Mouse (Mus musculus) embryo, embryonic 10 days (tissue): ENCODE results near the gene Mfap4.

Experiments used
- DNase-seq: peaks from one replicate; pipeline ENCODE4 v3.0.0-alpha.2; 2015; ENCODE audit warnings: low spot score

Mfap4 gene

DNA sequence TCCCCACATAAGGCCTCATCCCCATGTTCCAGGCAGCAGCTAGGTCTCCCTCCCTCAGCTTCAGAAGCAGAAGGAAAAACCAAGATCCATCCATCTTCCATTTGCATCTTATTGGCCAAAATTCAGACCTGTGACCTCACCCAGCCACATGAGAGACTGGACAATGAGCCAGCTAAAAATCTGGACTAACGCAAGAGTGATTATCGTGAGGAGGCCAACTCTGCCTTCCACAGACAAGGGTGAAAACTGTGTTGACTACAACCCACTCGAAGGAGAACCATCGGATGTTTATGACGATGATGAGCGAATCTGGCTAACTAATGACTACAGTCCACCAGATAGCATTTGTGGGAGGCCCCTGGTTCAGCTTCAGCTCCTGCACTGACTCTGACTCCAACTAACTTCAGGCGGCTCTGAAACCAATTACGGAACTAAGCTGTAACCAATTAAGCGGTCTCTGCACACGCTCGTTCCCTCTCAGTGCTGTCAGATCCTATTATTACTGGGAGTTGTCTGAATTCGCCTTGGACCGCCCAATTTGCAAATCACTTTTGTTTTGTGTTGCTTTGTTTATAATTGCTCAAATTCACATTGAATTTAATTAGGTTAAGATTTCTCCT lies 1.9 kb upstream of the Mfap4 start:
- DNase-seq: peak; percentile 72

- DNase-seq: peak; percentile 48
These were observed 997 bp upstream of the Mfap4 start for GRCm38 (mm10) chr11:61484256-61484612.

DNA sequence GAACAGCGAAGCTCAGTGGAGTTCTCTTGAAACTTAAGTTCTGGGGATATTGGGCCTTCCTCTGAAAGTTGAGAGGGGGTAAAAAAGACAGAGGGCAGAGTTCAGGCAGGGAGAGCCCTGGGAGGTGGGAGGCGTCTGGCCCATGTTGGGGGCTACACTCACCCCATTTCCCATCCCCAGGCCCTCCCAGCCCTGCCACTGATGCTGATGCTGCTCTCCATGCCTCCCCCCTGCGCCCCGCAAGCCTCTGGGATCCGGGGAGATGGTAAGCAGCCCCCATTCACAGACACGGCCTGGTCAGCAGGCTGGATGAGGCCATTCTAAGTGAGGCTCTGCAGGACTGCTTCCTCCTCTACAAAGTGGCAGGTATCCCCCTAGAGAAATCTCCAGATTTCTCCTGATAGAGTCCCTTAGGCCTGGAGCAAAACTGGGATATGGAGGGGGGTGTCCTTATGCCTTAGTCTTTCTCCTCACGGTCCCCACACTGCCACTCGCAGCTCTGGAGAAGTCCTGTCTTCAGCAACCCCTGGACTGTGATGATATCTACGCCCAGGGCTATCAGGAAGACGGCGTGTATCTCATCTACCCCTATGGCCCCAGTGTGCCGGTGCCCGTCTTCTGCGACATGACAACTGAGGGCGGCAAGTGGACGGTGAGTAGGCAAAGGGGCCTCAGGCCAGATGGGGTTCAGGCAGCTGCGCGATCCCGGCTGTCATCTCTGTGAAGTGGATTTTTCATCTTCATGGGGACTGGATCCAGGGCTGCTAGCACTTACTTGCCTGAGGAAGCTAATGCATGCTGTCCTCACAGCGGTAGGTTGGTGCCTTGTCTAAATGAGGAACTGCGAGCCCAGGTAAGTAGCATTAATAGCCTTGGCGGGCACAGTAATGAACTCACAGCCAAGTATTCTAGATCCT lies 568 bp downstream of the Mfap4 start:
- DNase-seq: no peak

DNA sequence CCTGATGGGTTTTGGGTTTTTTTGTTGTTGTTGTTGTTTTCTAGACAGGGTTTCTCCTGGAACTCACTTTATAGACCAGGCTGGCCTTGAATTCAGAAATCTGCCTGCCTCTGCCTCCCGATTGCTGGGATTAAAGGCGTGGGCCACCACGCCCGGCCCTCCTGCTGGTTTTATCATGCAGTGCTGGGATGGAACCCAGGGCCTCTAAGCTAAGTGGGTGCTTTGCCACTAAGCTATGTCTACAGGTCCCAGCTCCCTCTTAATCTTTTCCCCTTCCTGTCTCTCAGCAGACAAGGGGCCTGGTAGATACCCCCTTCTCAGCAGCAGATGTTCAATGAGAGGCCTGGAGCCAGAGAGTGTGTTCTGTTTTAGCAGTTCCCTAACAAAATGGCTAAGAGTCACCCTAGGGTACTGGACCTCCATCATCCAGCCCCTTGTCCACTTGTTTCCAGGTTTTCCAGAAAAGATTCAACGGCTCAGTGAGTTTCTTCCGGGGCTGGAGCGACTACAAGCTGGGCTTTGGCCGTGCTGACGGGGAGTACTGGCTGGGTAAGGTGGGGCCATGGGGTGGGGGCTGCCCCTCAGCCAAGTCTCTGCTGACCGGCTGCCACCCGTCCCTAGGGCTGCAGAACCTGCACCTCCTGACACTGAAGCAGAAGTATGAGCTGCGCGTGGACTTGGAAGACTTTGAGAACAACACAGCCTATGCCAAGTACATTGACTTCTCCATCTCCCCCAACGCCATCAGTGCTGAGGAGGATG lies 1.4 kb downstream of the Mfap4 start:
- no peak for DNase-seq

DNA sequence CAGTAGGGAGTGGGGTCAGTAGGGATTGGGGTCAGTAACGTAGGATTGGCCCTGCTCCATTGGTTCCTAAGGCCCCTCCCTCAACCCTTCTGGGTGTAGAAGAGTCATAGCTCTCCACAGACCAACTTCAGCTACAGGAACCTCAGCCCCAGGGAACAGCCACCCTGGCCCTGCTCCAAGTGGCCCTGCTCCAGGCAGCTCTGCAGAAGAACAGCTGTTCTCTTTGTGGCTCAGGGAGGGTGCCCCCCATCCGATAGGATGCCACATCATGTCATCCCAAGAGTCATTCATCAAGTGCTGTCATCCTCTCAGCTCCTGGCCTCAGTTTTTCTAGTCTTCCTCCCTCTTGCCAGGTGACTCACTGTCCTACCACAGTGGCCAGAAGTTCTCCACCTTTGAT lies 2.2 kb downstream of the Mfap4 start:
- no peak for DNase-seq

DNA sequence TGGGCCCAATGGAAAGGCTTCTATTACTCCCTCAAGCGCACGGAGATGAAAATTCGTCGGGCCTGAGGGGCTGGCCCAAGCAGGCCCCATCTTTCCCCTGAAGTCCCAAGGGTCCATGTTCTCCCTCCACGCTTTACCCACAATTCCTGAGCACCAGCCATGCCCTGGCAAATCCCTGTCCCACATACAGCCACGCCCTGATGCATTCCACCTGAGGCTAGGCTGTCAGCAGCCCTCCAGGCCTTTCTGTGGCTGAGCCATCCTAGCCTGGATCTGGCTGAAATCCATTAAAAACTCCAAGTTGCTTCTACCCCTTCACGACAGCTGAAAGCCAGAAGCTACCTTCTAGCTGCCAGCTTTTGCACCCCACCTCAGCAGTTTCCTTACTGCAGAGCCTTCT lies 2.7 kb downstream of the Mfap4 start:
- DNase-seq: no peak

DNA sequence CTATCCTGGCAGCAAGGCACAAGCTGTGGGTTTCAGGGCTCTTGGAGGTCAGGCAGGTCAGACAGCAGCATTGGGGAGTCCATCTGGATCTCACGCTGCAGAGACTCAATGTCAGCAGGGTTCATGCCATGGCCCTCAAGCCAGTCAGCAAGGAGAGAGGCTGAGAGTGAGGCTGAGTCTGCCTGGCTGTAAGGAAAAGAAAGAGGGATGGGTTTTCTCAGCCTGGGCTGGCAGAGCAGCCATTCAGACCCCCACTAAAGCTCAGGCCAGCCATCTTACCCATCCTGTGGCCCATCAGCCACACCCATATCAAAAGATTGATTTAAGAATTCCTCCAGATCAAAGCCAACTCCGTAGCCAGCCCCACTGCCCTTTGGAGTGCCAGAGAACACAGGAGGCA lies 3.9 kb downstream of the Mfap4 start:
- no peak for DNase-seq

DNA sequence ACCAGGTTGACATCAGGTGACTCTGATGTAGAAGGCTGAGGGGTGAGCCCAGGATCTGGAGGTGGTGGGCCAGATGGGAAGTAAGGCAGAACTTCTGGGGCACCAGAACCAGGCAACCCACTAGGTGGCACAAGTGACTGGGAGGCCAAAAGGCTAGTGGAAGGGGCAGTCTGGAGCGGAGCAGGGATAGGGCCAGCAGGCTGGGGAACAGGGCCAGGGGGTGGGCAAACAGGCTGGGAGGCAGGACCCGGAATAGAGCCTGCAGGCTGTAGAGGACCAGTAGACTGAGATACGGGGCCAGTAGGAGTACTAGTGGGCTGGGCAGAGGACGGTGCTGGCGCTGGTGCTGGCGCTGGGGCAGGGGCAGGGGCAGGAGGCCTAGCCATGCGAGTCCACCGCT lies 4.6 kb downstream of the Mfap4 start:
- DNase-seq: no peak

DNA sequence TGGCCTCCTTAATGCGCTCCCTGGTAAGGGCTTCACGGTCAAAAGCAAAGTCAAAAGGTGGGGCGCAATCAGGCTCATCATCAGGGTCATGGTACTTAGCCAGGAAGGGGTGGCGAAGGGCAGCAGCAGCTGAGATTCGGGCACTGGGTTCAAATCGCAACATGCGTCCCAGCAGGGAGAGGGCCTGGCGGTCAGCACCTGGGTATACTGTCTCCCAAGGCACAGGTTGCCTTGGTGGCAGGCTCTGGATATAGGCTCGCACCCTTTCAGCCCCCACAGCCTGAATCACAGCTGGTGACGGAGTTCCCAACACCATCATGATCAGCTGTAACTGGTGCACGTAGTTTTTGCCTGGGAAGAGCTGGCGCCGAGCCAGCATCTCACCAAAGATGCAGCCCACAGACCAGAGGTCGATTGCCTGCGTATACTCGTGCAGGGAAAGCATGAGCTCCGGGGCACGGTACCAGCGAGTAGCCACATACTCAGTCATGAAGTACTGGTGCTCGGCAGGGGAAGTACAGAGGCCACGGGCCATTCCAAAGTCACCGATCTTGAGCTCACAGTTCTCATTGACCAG lies 5.8 kb downstream of the Mfap4 start:
- no peak for DNase-seq

DNA sequence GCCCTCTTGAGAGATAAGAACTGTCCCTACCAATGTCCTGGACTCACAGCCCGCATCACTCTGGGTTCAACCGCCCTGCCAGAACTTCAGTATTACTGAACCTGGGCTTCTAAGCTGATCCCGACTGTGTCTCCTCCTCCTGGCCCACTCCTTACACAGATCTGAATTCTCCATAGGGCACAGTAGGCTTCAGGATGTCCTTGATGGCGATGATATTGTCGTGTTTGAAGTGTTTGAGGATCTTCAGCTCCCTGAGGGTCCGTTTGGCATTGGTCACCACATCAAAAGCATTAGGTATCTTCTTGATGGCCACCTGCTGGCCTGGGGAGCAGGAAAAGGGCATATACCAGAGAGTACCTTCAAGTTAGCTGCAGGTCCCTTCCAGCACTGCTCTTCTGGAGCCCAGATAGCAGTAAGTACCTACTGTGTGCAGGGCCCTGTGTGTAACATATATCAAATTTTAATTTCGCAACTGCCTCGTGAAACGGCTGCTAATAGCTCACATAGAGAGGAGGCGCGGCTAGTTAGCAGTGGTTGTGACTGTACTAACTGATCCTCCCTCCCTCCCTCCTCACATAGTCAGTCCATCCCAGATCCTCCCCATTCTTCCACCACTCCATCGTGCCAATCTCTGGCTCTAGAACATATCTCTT lies 7.6 kb downstream of the Mfap4 start:
- no peak for DNase-seq

- DNase-seq: peak; percentile 36
These were observed 8.4 kb downstream of the Mfap4 start for GRCm38 (mm10) chr11:61493525-61494128.

DNA sequence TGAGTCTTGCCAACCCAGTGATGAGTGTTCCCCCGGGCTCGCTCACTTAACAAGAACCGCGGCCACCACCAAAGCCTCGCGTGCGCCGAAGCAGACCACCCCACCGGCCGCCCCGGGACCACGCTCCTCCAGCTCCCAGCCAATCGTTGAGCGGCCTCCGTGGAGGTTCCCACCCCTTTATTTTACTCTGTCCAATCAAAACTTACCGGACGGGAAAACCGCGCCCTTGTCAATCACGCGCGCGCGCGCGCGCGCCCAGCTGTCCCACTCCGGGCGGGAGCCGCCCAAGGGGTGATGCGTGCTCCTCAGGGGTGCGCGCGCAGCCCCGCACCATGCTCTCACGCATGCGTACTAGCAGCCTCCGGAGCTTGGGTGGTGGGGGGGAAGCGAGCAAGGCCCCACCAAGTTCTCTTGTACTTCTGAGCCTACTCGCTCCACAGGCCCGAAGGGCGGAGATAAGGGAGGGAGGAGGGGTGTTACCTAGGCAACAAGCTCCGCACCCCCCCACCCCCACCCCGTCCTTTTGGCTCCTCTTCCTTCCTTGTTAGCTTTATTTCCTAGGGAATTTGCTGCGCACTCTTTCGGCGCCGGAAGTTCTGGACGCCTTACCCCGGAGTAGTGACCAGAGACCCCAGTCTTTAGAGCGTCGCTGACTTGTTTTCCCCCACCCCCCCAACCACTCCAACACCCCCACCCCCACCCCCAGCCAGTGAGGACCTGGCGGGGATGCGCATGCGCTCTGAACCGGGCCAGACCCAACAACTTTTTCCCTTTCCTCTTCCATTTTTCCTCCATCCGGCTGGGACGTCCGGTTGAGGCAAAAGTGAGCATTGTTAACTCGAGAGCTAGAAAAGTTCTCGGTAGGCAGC lies 9.1 kb downstream of the Mfap4 start, which contains the start of gene Mapk7:
Mapk7 (minus strand) TSS at position 278 of the 869 bp plus-strand sequence.
- DNase-seq: peak; percentile 97

DNA sequence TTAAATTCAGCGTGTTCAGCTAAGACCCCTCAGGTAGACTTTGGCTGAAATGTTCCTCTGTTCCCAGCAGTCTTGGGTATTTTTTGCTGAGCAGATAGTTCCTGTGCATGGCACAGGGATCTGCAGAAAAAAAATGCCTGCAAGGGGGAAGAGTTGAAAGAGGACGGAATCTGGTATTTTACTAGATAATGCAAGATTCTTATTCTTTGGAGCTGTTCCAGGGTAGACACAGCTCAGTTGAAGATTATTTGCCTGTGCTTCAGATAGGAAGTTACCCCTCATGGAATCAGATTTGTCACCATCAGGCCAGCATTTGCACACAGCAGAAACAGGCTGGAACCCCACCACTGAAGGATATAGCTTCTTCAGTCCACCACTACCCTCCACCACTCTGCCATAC lies 10.3 kb downstream of the Mfap4 start:
- no peak for DNase-seq

- no peak for DNase-seq
These were observed 12.3 kb downstream of the Mfap4 start for GRCm38 (mm10) chr11:61497490-61497889.

- no peak for DNase-seq
These were observed 13.7 kb downstream of the Mfap4 start for GRCm38 (mm10) chr11:61498736-61499504.

DNA sequence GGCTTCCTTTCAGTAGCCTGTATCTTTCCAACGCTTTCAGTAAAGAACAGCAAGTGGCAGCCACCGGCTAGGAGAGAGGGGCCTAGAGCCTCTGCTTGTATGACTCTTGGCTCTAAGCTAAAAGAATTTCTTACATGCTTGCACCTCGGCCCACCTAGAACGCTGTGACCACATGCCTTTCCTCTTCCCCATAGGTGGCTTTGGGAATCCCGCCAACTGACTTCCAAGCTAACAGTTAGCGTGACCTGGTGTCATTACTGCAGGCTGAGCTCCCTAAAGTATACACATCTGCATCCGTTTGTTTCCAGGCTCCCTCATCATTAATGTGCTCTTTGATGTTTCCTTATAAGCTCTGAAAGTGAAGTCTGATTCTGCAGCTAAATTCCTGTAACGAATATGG lies 18.7 kb downstream of the Mfap4 start:
- no peak for DNase-seq

DNA sequence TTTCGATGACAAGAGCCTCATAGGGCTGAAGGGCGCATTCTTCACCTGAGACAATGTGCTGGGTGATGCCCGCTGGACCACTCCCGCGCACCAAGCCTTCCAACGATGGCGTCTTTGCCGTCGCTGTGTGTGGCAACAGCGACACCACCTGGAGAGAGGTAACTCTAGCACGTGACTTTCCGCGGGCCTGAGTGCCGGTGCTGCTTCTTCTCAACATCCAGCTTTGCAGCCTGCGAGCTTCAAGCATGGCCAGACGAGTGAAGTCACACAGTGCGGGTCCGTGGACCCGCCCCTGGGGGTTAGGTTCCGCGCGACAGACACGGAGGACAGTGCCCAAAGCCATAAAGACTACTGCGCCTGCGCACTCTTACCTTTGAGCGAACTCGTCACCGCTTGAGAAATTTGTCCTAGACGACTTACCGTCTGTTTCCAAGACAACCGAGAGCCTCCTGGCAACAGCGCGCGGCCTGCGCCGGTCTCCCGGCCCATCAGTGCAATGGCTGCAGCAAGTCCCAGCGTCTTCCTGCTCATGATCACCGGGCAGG lies 19.6 kb downstream of the Mfap4 start, which contains the start of gene B9d1:
B9d1 (plus strand) TSS at position 432 of the 545 bp plus-strand sequence.
- peak; percentile 98 for DNase-seq

GRCm38 (mm10) chr11:61514953-61515352 lies 29.7 kb downstream of the Mfap4 start:
- DNase-seq: peak; percentile 68

DNA sequence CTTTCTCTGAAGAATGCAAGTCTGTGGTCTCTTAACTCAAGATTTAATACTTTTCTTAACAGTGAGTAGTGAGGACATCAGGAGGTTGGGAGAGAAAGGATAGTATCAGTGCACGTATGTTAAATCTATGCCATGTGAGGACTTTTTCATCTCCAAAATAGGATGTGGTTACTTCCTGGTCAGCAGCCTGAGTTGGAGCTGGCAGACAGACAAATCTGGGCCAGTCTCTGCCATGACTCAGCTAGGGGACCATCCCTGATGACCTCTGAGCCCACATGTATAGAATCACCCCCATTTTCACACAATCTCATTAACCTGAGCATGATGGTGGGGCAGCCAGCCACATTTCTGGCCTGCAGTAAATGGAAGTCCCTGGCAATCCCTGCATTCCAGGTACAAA lies 32.7 kb downstream of the Mfap4 start:
- no peak for DNase-seq
